Mouse (Mus musculus): ENCODE measurements around the gene Olfr262. TPM values are rescaled to one million over a fixed set of nuclear protein-coding genes. Genes with fewer than 3 reads are reported as not detected.

Gene Olfr262
- not detected in 2 replicates for total RNA-seq (2023)

DNA sequence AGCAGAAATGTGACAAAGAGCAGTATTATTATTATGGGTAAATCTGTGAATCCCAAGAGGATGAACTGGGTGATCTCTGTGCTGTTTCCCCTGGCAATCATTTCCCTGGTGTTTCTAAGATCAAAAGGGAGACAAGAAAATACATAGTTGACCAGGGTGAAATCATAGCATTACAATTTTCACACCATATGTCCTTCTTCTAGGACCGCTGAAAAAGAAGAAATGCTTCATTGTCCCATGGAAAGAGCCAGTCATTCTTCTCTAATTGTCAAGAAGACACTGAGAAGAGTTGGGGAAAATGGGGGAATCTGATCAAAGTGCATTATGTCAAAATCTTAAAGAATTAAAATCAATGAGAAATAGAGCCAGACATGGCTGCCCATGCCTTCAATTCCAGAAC lies at the start of gene Olfr262:
Gene Olfr262 (minus strand): TSS at position 101 of the 400 bp plus-strand sequence.

GRCm38 (mm10) chr19:12279554-12279953 lies 38.1 kb upstream of the Olfr262 start, which contains the start of gene Olfr1434:
Gene Olfr1434 (plus strand): TSS chr19:12279854.

DNA sequence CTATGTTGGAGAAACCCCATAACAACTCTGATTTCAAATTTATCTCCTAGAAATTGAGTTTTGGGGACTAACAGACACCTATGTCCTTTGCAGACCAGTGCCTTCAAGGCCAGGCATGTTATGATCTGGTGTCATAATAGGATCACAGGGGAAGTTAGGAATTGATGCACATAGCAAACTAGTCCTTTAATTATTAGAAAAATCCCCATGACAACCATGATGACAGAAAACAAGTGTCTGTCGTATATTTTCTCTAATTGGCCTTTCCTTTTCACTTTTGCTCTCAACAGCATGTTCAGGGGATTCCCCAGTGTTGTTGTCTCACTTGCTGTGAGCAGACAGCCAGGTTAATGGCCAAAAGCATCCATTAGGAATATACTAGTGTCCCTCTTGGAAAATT lies 19.3 kb upstream of the Olfr262 start, which contains the start of gene Olfr235:
Gene Olfr235 (plus strand): TSS at position 301 of the 400 bp plus-strand sequence.

GRCm38 (mm10) chr19:12232496-12232895 lies 9.0 kb downstream of the Olfr262 start, which contains the start of gene Olfr1432:
Gene Olfr1432 (minus strand): TSS chr19:12232596.

DNA sequence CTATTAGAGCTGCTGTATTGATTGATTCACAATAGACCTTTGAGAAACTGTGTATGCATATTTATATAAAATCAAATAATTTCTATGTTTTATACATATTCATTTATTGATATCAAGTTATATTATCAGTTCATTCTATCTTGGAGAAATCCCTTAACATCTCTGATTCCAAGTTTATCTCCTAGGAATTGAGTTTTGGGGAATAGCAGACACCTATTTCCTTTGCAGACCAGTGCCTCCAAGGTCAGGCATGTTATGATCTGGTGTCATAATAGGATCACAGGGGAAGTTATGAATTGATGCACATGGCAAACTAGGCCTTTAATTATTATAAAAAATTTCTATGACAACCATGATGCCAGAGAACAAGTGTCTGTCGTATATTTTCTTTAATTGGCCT lies 41.1 kb downstream of the Olfr262 start, which contains the start of gene Olfr1431:
Gene Olfr1431 (plus strand): TSS at position 301 of the 400 bp plus-strand sequence.

Other genes starting within 250 kb of the Olfr262 start
- gene Olfr1423, start 200.3 kb downstream of the Olfr262 start, total RNA-seq (2023) = not detected in 2 replicates
- gene Olfr1424, start 179.0 kb downstream of the Olfr262 start, total RNA-seq (2023) = not detected in 2 replicates
- gene Olfr1425, start 163.9 kb downstream of the Olfr262 start, total RNA-seq (2023) = not detected in 2 replicates
- gene Olfr1426, start 149.6 kb downstream of the Olfr262 start, total RNA-seq (2023) = not detected in 2 replicates
- not detected in 2 replicates for gene Olfr1427, start 138.3 kb downstream of the Olfr262 start, total RNA-seq (2023)
- not detected in 2 replicates for gene Olfr1428, start 125.8 kb downstream of the Olfr262 start, total RNA-seq (2023)
- gene Olfr76, start 118.5 kb downstream of the Olfr262 start, total RNA-seq (2023) = not detected in 2 replicates
- not detected in 2 replicates for gene Olfr1555-ps1, start 71.5 kb downstream of the Olfr262 start, total RNA-seq (2023)
- not detected in 2 replicates for gene Olfr1431, start 41.0 kb downstream of the Olfr262 start, total RNA-seq (2023)
- not detected in 2 replicates for gene Olfr1432, start 9.1 kb downstream of the Olfr262 start, total RNA-seq (2023)
- gene Olfr235, start 19.4 kb upstream of the Olfr262 start, total RNA-seq (2023) = not detected in 2 replicates
- not detected in 2 replicates for gene Olfr1434, start 38.2 kb upstream of the Olfr262 start, total RNA-seq (2023)
- not detected in 2 replicates for gene Olfr1436, start 57.5 kb upstream of the Olfr262 start, total RNA-seq (2023)
- not detected in 2 replicates for gene Olfr1437, start 83.4 kb upstream of the Olfr262 start, total RNA-seq (2023)
- not detected in 2 replicates for gene Olfr1438-ps1, start 94.3 kb upstream of the Olfr262 start, total RNA-seq (2023)
- not detected in 2 replicates for gene Olfr1440, start 145.6 kb upstream of the Olfr262 start, total RNA-seq (2023)
- gene Olfr1441, start 175.8 kb upstream of the Olfr262 start, total RNA-seq (2023) = not detected in 2 replicates
- gene Pfpl, start 186.2 kb upstream of the Olfr262 start, total RNA-seq (2023) = not detected in 2 replicates
- gene Mpeg1, start 219.1 kb upstream of the Olfr262 start, total RNA-seq (2023) = 615 and 619 TPM in 2 replicates

Data from neutrophil, adult 65 days (primary cell).